Mouse (Mus musculus) kidney, postnatal 25 days (tissue): ENCODE data around the gene Gatb.
A peak's percentile ranks its signal among the peaks of the same experiment; 100 is the strongest.

ENCODE experiments used
- DNase-seq, 2 experiments: peaks; one replicate each; pipeline ENCODE4 v3.0.0; 2021; ENCODE audit warnings: mixed read lengths in 2 of 2

The Gatb gene

GRCm38 (mm10) chr3:85661926-85662813, 88.3 kb downstream of the Gatb start:
- no peak for DNase-seq

- DNase-seq = peak; percentile 31 to 68
Observed at GRCm38 (mm10) chr3:85663826-85664225, 89.9 kb downstream of the Gatb start.

DNA sequence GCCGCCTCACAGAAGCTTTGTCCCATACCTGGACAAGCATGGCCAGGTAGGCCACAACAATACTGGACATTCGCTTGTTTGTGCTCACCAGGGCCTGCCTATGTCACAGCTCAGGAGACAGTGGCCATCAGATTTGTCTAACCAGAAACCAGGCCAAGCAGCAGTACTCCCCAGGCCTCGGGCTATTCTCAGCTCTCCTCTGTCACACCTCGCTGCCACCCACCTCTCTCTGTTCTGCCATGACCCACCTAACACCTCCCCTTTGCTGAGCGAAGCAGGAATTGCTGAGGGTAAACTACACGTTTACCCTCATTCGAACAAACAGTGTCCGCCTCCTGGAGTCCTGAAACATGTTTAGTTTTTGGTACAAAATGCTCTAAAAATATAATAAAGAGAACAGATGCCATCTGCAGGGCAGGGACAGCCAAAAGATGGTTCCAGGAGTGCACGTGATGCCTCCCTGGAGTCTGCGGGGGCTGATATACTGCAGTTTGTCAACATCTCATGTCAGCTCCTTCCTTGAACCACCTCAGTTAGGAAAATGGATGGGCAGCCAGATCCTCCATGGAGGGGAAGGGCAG, 90.8 kb downstream of the Gatb start:
- peak in 1 of 2 experiments; percentile 42 for DNase-seq

DNA sequence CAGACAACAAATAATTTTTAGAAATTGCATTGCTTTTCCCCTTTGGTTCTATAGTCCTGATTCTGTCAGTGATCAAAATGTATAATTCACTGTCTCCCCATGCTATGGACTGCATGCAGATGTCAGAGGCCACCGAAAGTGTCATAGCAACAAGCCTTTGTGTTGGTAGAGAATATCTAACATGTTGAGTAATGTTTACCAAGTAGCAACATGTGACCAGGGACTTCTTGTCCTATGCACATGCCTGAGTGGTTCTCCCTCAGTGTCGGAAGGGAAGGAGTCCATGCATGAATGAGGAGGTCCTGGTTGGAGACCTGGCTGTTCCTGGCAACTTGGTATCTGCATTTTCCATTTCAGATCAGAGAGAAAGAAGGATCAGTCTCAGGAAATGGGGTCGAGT, 92.2 kb downstream of the Gatb start:
- DNase-seq = peak; percentile 26 to 61

- DNase-seq = no peak
Observed at GRCm38 (mm10) chr3:85666736-85667135, 92.8 kb downstream of the Gatb start.

DNA sequence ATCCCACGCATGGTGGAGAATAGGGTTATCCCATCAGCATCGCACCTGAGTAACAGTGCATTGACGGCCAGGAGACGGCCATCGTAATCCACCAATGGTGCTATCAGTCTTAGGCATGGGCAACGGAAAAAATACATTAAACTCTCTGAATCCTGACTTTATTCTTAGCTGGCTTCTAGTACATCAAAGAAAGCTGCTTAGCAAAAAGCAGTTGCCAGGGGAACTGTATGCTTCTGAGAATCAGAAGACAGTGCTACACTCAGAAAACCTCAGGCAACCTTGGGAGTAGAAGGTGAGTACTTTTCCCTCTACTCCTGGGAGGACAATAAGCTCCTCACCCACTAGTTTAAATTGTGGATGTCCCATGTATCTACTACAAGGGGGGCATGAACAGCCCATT, 93.8 kb downstream of the Gatb start:
- DNase-seq = no peak

- DNase-seq = no peak
Observed at GRCm38 (mm10) chr3:85669844-85670243, 95.9 kb downstream of the Gatb start.

- no peak for DNase-seq
Observed at GRCm38 (mm10) chr3:85677133-85677532, 103.2 kb downstream of the Gatb start.

GRCm38 (mm10) chr3:85677952-85678351, 104.0 kb downstream of the Gatb start:
- DNase-seq = no peak

DNA sequence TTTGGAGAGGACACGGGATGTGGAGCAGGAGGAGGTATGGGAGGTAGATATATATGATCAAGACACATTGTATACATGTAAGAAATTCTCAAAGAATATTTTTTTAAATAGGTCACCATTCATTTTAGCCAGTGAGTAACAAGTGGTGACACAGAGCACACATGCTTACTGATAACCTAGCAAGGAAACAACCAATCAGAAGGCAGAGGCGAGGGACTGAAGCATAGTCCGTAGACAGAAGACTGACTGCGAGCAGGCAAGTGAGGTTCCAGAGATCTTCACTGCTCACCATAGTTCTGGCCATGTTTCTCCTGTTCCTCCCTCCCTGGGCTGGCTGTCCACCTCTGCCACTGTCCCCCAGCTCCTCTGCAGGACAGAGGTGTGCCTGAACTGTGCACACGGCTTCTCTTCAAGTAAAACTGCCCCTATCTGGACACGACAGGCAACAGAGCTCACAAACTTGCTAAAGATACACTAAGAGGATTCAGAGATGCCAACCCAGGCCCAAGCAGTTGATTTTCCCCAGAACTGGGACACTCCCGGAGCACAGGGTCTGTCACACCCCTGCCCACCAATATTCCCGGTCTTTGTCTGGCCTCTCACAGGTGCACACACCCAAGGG, 105.5 kb downstream of the Gatb start:
- DNase-seq = no peak

DNA sequence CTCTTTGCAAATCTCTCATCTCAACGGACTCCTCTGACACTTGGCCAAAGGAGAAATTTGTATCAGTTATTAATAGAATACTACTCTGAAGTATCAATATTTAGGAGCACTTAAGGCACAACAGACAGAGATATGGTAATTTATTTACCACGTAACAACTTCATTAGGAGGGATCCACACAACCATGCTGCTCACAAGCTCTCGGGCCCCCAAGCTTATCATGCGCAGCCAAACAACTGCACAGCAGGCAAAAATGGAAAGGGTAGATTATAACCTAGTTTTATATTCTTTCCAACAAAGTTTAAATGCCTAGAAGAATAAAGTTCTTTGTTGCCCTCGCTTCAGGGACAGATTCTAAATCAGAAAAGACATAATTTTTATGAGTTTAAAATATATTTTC, 106.0 kb downstream of the Gatb start:
- no peak for DNase-seq

GRCm38 (mm10) chr3:85681136-85681535, 107.2 kb downstream of the Gatb start:
- DNase-seq = no peak

DNA sequence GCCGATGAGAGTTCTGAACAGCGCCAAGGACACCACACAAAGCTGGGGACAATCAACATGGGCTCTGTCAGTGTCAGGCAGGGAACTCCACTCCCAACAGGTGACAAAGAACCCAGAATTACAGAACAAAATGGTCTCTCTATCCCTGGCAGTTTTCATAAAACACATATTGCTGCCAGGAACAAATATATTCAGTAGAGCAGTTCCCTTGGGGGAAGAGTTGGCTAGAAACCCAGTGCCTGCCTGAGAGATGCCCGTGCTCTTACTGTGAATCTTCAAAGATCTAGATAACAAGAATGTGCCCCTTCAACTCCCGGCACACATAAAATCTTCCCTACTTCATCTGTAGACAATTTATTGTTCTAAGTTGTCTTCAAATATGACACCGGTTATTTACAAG, 109.7 kb downstream of the Gatb start:
- DNase-seq = no peak

DNA sequence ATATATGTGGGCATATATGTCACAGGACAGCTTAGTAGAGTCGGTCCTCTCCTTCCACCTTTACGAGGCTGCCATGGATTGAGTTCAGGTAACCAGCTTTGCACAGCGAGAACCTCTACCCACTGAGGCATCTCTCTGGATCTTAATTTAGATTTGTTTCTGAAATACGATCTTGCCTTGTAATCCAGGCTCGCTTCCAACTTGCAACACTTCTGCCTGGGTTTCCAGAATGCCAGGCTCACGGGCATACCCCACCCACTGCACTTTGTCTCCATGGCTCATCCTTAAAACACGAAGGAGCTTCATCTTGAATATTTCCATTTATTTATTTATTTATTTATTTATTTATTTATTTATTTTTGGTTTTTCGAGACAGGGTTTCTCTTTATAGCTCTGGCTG, 111.4 kb downstream of the Gatb start:
- DNase-seq = no peak

- no peak for DNase-seq
Observed at GRCm38 (mm10) chr3:85688341-85688740, 114.4 kb downstream of the Gatb start.

DNA sequence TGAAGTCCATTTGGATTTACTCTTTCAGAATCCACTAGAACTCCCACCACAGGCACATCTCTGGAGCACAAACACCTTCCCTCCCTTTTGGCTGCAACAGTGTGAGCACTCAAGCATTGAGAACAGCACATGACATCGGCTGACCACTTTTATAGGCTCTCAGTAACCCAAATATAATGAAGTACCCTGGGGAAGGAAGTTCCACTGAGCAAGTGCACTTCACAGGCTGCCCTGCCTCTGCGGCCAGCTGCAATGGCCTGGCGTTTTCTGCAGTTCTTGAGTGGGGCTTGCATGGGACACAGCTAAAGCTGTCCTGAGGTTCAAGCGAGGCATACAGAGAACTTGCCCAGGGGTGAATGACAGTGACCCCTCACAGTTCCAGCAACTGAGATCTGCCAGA, 117.2 kb downstream of the Gatb start:
- DNase-seq = peak in 1 of 2 experiments; percentile 4

GRCm38 (mm10) chr3:85693013-85693412, 119.1 kb downstream of the Gatb start:
- no peak for DNase-seq

- no peak for DNase-seq
Observed at GRCm38 (mm10) chr3:85695056-85695455, 121.1 kb downstream of the Gatb start.

DNA sequence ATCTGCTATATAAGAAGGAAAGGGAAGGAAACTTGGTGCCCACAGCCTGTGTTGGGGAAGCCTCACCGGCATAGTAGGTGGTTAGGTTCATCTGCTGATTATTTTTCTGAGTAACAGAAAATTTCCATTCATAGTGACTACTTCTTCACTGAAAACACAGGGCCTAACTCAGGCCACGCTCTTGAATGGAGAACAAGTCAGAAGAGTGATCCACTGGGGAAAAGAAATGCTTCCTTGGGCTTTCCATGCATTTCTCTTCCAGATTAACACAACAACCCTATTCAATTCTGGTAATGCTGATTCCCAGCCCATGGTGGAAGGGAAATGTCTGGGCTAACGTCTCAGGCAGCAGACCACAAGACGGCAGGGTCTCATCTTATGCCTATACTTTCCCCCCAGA, 124.6 kb downstream of the Gatb start:
- no peak for DNase-seq

GRCm38 (mm10) chr3:85703141-85703882, 129.4 kb downstream of the Gatb start:
- DNase-seq = no peak
